Mouse (Mus musculus) ES-E14 (cell line): ENCODE data around the gene Sec14l2.

Experiments
- CHD2 ChIP-seq: IDR thresholded peaks from 2 replicates; pipeline ENCODE4 v1.6.1; 2014; ENCODE audit warnings: mild to moderate bottlenecking, low read depth, low read length, inconsistent platforms
- HCFC1 ChIP-seq: IDR thresholded peaks from 2 replicates; pipeline ENCODE4 v1.6.1; 2012; ENCODE audit warnings: low read length, inconsistent platforms, borderline replicate concordance; ENCODE audit not compliant: insufficient read depth
- MAFK ChIP-seq: IDR thresholded peaks from 2 replicates; pipeline ENCODE4 v1.6.1; 2014; ENCODE audit warnings: mild to moderate bottlenecking, low read depth, low read length, inconsistent platforms; ENCODE audit not compliant: insufficient read depth
- ZC3H11A ChIP-seq: IDR thresholded peaks from 2 replicates; pipeline ENCODE4 v1.6.1; 2012; ENCODE audit warnings: low read depth, mild to moderate bottlenecking, inconsistent platforms, low read length, borderline replicate concordance
- ZNF384 ChIP-seq: IDR thresholded peaks from 2 replicates; pipeline ENCODE4 v1.6.1; 2012; ENCODE audit warnings: low read depth, low read length, inconsistent platforms

DNA sequence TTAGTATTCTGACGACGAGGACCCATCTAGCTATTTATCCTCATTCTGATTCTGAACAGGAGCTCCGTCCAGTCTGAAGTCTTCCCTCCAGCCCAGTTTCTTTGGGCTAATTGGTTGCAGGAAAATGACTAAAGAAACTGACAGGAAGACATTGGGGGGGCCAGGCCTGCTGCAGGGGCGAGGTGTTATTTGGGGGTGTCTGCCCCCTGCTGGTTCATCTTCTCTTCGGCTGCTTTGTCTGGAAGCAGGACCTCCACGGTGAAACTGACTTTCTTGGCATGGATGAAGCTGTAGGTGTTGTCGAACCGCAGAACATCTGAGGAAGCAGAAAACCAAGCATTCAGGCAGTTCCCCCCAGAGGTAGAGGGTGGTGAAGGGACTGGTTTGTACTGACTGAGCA is 25.1 kb downstream of the Sec14l2 start:
- TF ChIP-seq MAFK (no peak), CHD2 (no peak), ZC3H11A (no peak), HCFC1 (no peak), ZNF384 (no peak)
